Mouse (Mus musculus) spleen, adult 2 months (tissue): ENCODE results near the gene Jmjd1c. TPM values are rescaled to one million over a fixed set of nuclear protein-coding genes. Genes with fewer than 3 reads are reported as not detected.

Experiments
- DNase-seq, 2 experiments: peaks; one replicate each; pipeline versions ENCODE4 v3.0.0 to v3.0.0-alpha.2; 2012 to 2021; ENCODE audit warnings: low spot score in 2 of 2, low read depth in 1 of 2
- H3K27ac ChIP-seq: fragments of 200-500 bp; 2 replicates; pipeline ENCODE4 v1.5.1; 2012; ENCODE audit warnings: low read length, inconsistent platforms; ENCODE audit not compliant: insufficient read depth
- H3K27me3 ChIP-seq: fragments of 200-500 bp; 2 replicates; pipeline ENCODE4 v1.6.1; 2012; ENCODE audit warnings: mild to moderate bottlenecking, moderate library complexity, low read length, inconsistent platforms; ENCODE audit not compliant: control insufficient read depth, insufficient read depth
- H3K36me3 ChIP-seq: fragments of 200-500 bp; 2 replicates; pipeline ENCODE4 v1.6.1; 2012; ENCODE audit warnings: mild to moderate bottlenecking, low read length, inconsistent platforms; ENCODE audit not compliant: control insufficient read depth, insufficient read depth
- H3K4me1 ChIP-seq: fragments of 200-500 bp; 2 replicates; pipeline ENCODE4 v1.6.1; 2011; ENCODE audit warnings: inconsistent platforms; ENCODE audit not compliant: control insufficient read depth, insufficient read depth, insufficient read length
- H3K4me3 ChIP-seq: fragments of 200-500 bp; 2 replicates; pipeline ENCODE4 v1.5.1; 2011; ENCODE audit warnings: mild to moderate bottlenecking, inconsistent platforms; ENCODE audit not compliant: insufficient read depth, insufficient read length; ENCODE audit errors: extremely low read depth
- CTCF ChIP-seq: fragments of 200-500 bp; IDR thresholded peaks from 2 replicates; pipeline ENCODE4 v1.5.1; 2011; ENCODE audit warnings: mild to moderate bottlenecking, inconsistent platforms; ENCODE audit not compliant: insufficient read depth, insufficient read length, insufficient replicate concordance; ENCODE audit errors: extremely low read depth
- POLR2A ChIP-seq: fragments of 200-500 bp; IDR thresholded peaks from 2 replicates; pipeline ENCODE4 v1.6.1; 2011; ENCODE audit warnings: low read depth, low read length, inconsistent platforms
- WGBS: fragments of 180-500 bp; shearing (Covaris S2); methylation state at CpG from one replicate; pipeline ENCODE4 v1.1.7; 2018; 5-methylcytosine and 5-hydroxymethylcytosine counted together
- polyA plus RNA-seq: library from polyadenylated mRNA; depleted of rRNA; stranded (reverse); fragments of >200 nt; gene quantifications from 2 replicates; pipeline ENCODE4 v1.2.3, GENCODE M21; 2012

The Jmjd1c gene
- polyA plus RNA-seq, 1 experiment, result 14.4 TPM

- no peak overlapping the region for H3K4me3 ChIP-seq
- H3K4me1 ChIP-seq, result no peaks in the 10 kb centered on the region; the same call in 1 of the 2 replicates
- no peak for DNase-seq
- peaks cover 44% of the 10 kb centered on the region for H3K36me3 ChIP-seq
- no peaks in the 10 kb centered on the region for H3K27me3 ChIP-seq
- no peak overlapping the region for H3K27ac ChIP-seq
- TF ChIP-seq POLR2A (no peak), CTCF (no peak)
- 90% methylated on average over 4 of the region's 4 CpGs for WGBS
Observed at GRCm38 (mm10) chr10:67220251-67220650, 124.3 kb downstream of the Jmjd1c start.

GRCm38 (mm10) chr10:67221284-67221683 is 125.4 kb downstream of the Jmjd1c start:
- 70% methylated on average over 5 of the region's 5 CpGs for WGBS
- H3K4me3 ChIP-seq, result no peak overlapping the region
- no peaks in the 10 kb centered on the region; the same call in 1 of the 2 replicates for H3K4me1 ChIP-seq
- DNase-seq, result no peak
- H3K36me3 ChIP-seq, result peaks cover 49% of the 10 kb centered on the region
- TF ChIP-seq POLR2A (no peak), CTCF (no peak)
- H3K27me3 ChIP-seq, result no peaks in the 10 kb centered on the region
- no peak overlapping the region for H3K27ac ChIP-seq

GRCm38 (mm10) chr10:67223942-67224341 is 128.0 kb downstream of the Jmjd1c start:
- no peak for DNase-seq
- Histone ChIP-seq H3K27me3 (no peaks in the 10 kb centered on the region), H3K27ac (no peak overlapping the region), H3K36me3 (peaks cover 46% of the 10 kb centered on the region), H3K4me3 (no peak overlapping the region), H3K4me1 (no peaks in the 10 kb centered on the region; the same call in 1 of the 2 replicates)
- WGBS, result 67% methylated on average over 3 of the region's 4 CpGs
- TF ChIP-seq POLR2A, result no peak
- TF ChIP-seq CTCF, result no peak

GRCm38 (mm10) chr10:67225528-67225927 is 129.6 kb downstream of the Jmjd1c start:
- H3K36me3 ChIP-seq, result peaks cover 43% of the 10 kb centered on the region
- no peak overlapping the region for H3K27ac ChIP-seq
- TF ChIP-seq POLR2A (no peak), CTCF (no peak)
- WGBS, result 76% methylated on average over 6 of the region's 6 CpGs
- no peaks in the 10 kb centered on the region for H3K27me3 ChIP-seq
- H3K4me1 ChIP-seq, result no peaks in the 10 kb centered on the region; the same call in 1 of the 2 replicates
- H3K4me3 ChIP-seq, result no peak overlapping the region
- DNase-seq, result no peak

- peak in 1 of 2 experiments; percentile 24 for DNase-seq
- Histone ChIP-seq H3K4me1 (no peaks in the 10 kb centered on the region; the same call in 1 of the 2 replicates), H3K4me3 (no peak overlapping the region), H3K27ac (no peak overlapping the region), H3K27me3 (no peaks in the 10 kb centered on the region), H3K36me3 (peaks cover 46% of the 10 kb centered on the region)
- WGBS, result 21% methylated on average over 7 of the region's 7 CpGs
- TF ChIP-seq CTCF, result no peak
- TF ChIP-seq POLR2A, result no peak
Observed at GRCm38 (mm10) chr10:67226109-67226508, 130.2 kb downstream of the Jmjd1c start.

GRCm38 (mm10) chr10:67226543-67226942 is 130.6 kb downstream of the Jmjd1c start:
- WGBS, result 91% methylated on average over 14 of the region's 14 CpGs

GRCm38 (mm10) chr10:67230439-67230838 is 134.5 kb downstream of the Jmjd1c start:
- TF ChIP-seq CTCF (no peak), POLR2A (no peak)
- H3K36me3 ChIP-seq, result peaks cover 40% of the 10 kb centered on the region
- H3K27me3 ChIP-seq, result no peaks in the 10 kb centered on the region
- DNase-seq, result no peak
- no peak overlapping the region for H3K27ac ChIP-seq
- no peak overlapping the region for H3K4me3 ChIP-seq
- 91% methylated on average over 6 of the region's 6 CpGs for WGBS
- H3K4me1 ChIP-seq, result no peaks in the 10 kb centered on the region

More at GRCm38 (mm10) chr10:67226543-67226942, 130.6 kb downstream of the Jmjd1c start:
- no peak overlapping the region for H3K27ac ChIP-seq
- no peaks in the 10 kb centered on the region for H3K27me3 ChIP-seq
- H3K4me1 ChIP-seq, result no peaks in the 10 kb centered on the region; the same call in 1 of the 2 replicates
- no peak for TF ChIP-seq CTCF
- no peak for TF ChIP-seq POLR2A
- H3K4me3 ChIP-seq, result no peak overlapping the region
- DNase-seq, result no peak
- H3K36me3 ChIP-seq, result peaks cover 44% of the 10 kb centered on the region
